Mouse (Mus musculus) layer of hippocampus, adult 2 months (tissue): ENCODE measurements around the gene Raver1. TPM values are rescaled to one million over a fixed set of nuclear protein-coding genes. Genes with fewer than 3 reads are reported as not detected.
"Not testable (repeated sequence)": the region's sequence is repeated elsewhere in the genome, so short reads cannot be mapped to it uniquely, and the experiment has no call there.

ENCODE experiments used
- DNase-seq, 2 experiments: peaks; one replicate each; pipeline ENCODE4 v3.0.0; 2022; ENCODE audit warnings: low spot score in 2 of 2
- H3K27ac ChIP-seq: fragments of 200-600 bp; 2 replicates; pipeline ENCODE4 v1.8.1; 2022
- H3K4me3 ChIP-seq: fragments of 200-600 bp; 2 replicates; pipeline ENCODE4 v1.8.1; 2022; ENCODE audit warnings: mild to moderate bottlenecking
- CTCF ChIP-seq: fragments of 200-600 bp; conservative IDR thresholded peaks from 2 replicates; pipeline ENCODE4 v1.8.1; 2022; ENCODE audit warnings: antibody characterized with exemption, mild to moderate bottlenecking, moderate library complexity
- total RNA-seq, 2 experiments: library from RNA; stranded (reverse); gene quantifications; 2 replicates each; pipeline ENCODE4 v1.2.3; 2021

The Raver1 gene
- total RNA-seq, 2 experiments from 2014 or later = 34.5 to 36.5 TPM

DNA sequence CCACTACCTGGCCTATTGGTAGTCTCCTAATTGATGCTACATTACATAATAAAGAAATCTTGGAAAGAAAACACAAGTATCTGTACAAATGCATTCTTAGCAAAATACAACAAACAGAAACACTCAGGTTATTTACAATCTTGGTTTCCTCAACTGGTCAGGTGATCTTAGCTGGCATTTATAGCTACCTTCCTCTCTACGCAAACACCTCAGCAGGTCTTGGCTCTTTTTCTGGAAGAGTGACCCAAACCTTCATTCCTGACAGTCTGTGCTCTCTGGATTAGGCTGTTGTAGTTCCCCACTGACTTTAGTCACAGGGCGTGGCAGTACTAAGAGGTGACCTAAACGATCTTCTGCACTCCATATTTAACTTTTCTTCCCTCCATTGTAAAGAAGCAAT, 46.6 kb downstream of the Raver1 start:
- DNase-seq = no peak
- H3K4me3 ChIP-seq = no peak overlapping the region
- TF ChIP-seq CTCF = no peak
- no peak overlapping the region for H3K27ac ChIP-seq

GRCm38 (mm10) chr9:21044785-21045184, 47.0 kb downstream of the Raver1 start:
- H3K27ac ChIP-seq, DNase-seq, H3K4me3 ChIP-seq: not testable (repeated sequence)

- H3K27ac ChIP-seq = no peak overlapping the region
- no peak for TF ChIP-seq CTCF
- no peak for DNase-seq
- H3K4me3 ChIP-seq = no peak overlapping the region
These were observed 48.2 kb downstream of the Raver1 start for GRCm38 (mm10) chr9:21043563-21043962.

DNA sequence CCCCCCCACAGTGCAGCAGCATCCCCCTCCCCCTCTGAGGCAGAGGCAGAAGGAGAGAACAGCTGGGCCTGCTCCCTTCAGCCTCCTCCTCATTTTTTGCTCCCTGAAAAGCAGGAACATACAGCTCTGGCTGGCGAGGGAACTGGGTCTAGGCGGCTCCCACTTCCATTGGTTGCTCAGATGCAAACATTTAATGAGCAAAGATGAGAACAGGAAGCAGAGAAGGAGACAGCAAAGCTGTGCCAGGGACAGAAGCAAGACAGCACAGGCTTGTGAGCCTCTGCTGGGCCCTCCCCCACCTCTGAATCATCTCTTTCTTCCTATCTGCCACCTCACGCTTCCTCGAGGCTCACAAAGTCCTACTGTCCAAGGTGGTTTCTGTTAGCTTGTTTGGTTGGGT, 50.5 kb downstream of the Raver1 start:
- no peak overlapping the region for H3K4me3 ChIP-seq
- peak overlapping the region; percentile 89 for H3K27ac ChIP-seq
- peak; percentile 73 to 91 for DNase-seq
- no peak for TF ChIP-seq CTCF

DNA sequence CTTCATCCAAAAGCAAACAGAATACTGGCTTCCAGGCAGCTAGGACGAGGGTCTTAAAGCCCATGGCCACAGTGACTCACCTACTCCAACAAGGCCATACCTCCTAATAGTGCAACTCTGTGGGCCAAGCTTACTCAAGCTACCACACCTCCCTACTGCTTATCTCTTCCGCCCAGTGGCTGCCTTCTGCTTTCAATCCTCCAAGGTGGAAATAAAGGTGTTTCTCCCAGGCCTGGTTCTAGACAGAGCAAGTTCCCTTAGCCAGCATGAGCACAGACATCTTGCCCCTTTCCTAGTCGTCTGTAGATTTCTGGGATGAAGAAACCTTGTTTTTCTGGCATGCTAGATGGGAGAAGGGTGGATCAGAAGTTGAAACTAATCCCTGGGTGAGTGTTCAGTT, 52.0 kb downstream of the Raver1 start:
- TF ChIP-seq CTCF = no peak
- peak overlapping the region; percentile 79 for H3K27ac ChIP-seq
- DNase-seq = no peak
- H3K4me3 ChIP-seq = no peak overlapping the region

GRCm38 (mm10) chr9:21037481-21037891, 54.3 kb downstream of the Raver1 start:
- no peak for TF ChIP-seq CTCF
- peak overlapping the region; percentile 87 for H3K27ac ChIP-seq
- peak in 1 of 2 experiments; percentile 39 for DNase-seq
- H3K4me3 ChIP-seq = peak overlapping the region; percentile 34

DNA sequence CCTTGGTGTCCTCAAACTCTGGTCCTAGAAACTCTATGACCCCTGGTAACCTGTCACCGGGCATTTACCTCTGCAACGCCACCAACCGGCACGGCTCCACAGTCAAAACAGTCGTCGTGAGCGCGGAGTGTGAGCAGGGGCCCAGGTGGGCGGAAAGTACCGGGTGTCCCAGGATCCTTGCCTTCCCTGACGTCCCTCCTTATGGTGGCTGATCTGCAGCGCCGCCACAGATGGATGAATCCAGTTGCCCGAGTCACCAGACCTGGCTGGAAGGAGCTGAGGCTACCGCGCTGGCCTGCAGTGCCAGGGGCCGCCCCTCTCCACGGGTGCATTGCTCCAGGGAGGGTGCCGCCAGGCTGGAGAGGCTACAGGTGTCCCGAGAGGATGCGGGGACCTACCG, 55.1 kb downstream of the Raver1 start:
- no peak for TF ChIP-seq CTCF
- DNase-seq = no peak
- Histone ChIP-seq H3K27ac (peak overlapping the region; percentile 87), H3K4me3 (peak overlapping the region; percentile 34)

DNA sequence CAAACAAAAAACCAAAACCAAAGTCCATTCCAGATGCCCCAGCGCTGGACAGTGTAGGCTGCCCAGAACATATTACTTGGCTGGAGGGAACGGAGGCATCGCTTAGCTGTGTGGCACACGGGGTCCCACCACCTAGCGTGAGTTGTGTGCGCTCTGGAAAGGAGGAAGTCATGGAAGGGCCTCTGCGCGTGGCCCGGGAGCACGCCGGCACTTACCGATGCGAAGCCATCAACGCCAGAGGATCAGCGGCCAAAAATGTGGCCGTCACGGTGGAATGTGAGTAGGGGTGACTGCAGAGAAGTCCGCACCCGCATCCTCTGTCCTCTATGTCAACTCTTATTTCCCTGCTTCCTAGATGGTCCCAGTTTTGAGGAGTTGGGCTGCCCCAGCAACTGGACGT, 55.6 kb downstream of the Raver1 start:
- TF ChIP-seq CTCF = no peak
- no peak for DNase-seq
- peak overlapping the region; percentile 34 for H3K4me3 ChIP-seq
- H3K27ac ChIP-seq = peak overlapping the region; percentile 87

DNA sequence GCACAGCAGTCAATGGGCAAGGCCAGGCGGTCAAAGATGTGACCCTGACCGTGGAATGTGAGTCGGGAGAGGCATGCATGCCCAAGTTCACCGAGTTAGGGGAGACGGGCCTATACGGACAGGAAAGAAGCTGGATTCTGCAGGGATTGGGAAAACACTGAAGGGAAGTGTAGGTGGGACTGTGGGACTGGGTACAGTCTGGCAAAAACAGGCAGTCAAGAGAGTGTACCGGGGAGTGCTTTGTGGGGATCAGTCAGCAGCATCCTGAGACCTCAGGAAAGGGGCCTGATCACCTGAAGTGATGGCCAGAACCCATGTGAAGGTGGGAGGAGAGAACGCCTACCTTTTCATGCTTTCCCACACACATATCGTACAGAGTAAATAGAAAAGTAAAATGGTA, 56.2 kb downstream of the Raver1 start:
- Histone ChIP-seq H3K27ac (peak overlapping the region; percentile 87), H3K4me3 (peak overlapping the region; percentile 34)
- no peak for DNase-seq
- no peak for TF ChIP-seq CTCF

DNA sequence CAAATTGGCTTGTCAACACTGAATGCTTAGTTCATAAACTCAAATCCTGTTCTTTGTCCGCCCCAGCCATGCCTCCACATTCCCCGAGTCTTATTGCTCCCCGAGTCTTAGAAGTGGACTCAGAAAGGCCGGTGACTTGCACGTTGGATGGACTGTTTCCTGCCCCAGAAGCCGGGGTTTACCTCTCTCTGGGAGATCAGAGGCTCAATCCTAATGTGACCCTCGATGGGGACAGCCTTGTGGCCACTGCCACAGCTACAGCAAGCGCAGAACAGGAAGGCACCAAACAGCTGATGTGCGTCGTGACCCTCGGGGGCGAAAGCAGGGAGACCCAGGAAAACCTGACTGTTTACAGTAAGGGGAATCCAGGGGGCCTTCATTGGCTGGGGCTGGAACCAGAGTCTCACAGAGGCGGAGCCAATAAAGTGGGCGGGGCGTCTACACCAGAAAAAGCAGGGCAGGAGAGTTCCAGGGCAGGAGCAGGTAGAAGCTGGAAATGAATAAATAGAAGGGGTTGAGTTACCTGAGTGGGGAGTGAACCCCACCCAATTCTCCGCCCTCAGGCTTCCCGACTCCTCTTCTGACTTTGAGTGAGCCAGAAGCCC, 57.2 kb downstream of the Raver1 start:
- no peak for TF ChIP-seq CTCF
- DNase-seq = peak in 1 of 2 experiments; percentile 41
- peak overlapping the region; percentile 87 for H3K27ac ChIP-seq
- H3K4me3 ChIP-seq = peak overlapping the region; percentile 34

- TF ChIP-seq CTCF = no peak
- DNase-seq = peak; percentile 73 to 74
- H3K4me3 ChIP-seq = peak overlapping the region; percentile 84
- H3K27ac ChIP-seq = peak overlapping the region; percentile 98
These were observed 58.7 kb downstream of the Raver1 start for GRCm38 (mm10) chr9:21033136-21033535.

- no peak for DNase-seq
- TF ChIP-seq CTCF = no peak
- H3K4me3 ChIP-seq = peak overlapping the region; percentile 84
- peak overlapping the region; percentile 98 for H3K27ac ChIP-seq
These were observed 59.3 kb downstream of the Raver1 start for GRCm38 (mm10) chr9:21032491-21032890.

- Histone ChIP-seq H3K4me3 (peak within 1 kb of the TSS; percentile 84), H3K27ac (peak within 1 kb of the TSS; percentile 98)
- no peak for TF ChIP-seq CTCF
- peak; percentile 88 to 92 for DNase-seq
These were observed 59.9 kb downstream of the Raver1 start, which contains the start of gene Icam5 for GRCm38 (mm10) chr9:21031896-21032351. Gene Icam5 (plus strand): TSS chr9:21032073.

DNA sequence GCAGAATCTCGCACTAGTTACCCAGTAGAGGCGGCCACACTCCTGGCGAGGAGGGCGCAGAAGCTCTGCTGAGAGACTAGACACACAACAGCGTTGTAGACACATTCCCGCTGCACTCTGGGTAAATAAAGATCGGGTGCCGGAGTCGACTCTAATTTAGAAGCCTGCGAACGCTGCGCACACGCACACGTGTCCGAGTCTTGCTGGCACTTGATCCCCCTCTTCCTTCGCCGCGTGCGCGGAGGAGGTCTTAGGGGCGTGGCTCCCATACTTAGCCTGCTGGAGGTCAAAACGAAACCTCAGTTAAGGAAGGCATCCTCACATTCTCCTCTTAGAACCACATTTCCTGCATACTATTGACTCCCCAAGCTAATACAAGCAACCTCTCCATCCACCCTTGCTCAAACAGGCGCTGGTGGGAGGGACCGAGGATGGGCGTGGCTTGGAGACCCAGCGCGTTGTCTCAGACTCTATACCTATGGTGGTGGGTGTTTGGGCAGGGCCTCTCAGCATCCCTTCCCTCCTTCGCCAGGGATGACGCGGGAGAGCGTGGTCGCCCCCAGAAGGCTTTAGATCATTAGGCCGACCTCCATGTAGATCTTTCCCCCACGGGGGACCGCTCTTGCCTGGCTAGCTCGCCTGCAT, 60.4 kb downstream of the Raver1 start:
- peak overlapping the region; percentile 98 for H3K27ac ChIP-seq
- TF ChIP-seq CTCF = no peak
- H3K4me3 ChIP-seq = peak overlapping the region; percentile 84
- DNase-seq = peak; percentile 70 to 84
